Mouse (Mus musculus): ENCODE measurements at regions not wholly inside any gene's neighbourhood (a gene's known extent, or its start where the extent isn't known, plus 50 kb on each side); places are given as distances from the start of the nearest gene placed in this dataset.
"Not testable (repeated sequence)": the region's sequence is repeated elsewhere in the genome, so short reads cannot be mapped to it uniquely, and the experiment has no call there.

DNA sequence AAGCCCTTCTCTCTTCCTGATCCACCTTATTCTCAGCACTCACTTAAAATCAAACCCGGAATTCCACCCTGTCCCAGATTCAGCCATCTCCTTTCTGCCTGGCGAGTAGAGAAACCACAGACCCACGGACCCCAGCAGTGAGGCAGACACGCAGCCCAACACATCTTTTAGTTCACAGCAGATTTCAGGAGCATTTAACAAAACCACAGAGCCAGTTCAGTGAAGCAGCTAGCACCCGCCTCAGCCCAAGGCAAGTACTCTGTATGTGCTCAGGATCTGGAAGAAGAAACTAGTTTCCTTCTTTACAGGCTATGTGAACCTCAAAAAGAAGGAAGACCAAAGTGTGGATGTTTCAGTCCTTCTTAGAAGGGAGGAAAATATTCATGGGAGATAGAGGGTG, 560.6 kb downstream of the Nyap2 start:
- DNase-seq (ENCODE audit: low read depth) = no peak

- no peak for DNase-seq (ENCODE audit: low read depth)
Measured at GRCm38 (mm10) chr1:81652990-81653717, 576.4 kb downstream of the Nyap2 start.

DNA sequence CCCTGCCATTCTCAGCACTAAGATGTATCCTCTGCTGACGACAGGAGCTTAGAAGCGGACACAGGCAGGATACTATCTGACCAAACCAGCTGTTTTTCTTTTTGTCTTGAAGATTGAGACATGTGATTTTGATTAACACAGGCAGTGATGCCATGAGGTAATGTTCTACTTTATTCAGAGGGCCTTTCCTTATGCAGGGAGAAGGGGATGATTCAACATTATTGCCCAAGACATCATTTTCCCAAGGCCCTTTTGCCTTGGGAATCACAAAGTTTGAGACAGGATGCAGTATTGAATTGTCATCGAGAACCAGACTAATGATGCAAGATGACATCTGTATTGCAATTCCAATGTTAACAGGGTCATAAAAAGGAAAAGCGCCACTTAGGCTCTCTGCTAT, 571.7 kb upstream of the Gm9747 start:
- DNase-seq (ENCODE audit: low read depth) = no peak

DNA sequence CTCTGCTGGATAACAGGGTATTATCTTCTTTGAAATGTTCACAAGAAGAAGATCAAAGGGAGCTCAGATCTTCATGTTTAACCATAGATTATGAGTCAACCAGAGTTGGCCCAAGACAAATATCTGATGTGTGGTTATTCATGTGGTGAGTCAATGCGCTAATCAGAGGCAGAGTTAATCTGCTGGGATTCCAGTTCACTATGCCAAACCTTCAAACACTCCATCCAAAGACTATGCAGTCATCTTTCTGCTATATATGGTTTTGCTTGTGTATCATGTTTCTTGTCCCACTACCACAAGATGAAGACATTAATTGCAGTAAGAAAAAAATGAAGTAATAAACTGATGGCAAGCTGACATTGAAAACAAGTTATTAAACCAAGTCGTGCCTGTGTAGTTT, 561.8 kb upstream of the Gm9747 start:
- no peak for DNase-seq (ENCODE audit: low read depth)

GRCm38 (mm10) chr1:81671725-81672124, 561.2 kb upstream of the Gm9747 start:
- no peak for DNase-seq (ENCODE audit: low read depth)

- no peak for DNase-seq (ENCODE audit: low read depth)
Measured at GRCm38 (mm10) chr1:81675576-81676342, 557.2 kb upstream of the Gm9747 start.

DNA sequence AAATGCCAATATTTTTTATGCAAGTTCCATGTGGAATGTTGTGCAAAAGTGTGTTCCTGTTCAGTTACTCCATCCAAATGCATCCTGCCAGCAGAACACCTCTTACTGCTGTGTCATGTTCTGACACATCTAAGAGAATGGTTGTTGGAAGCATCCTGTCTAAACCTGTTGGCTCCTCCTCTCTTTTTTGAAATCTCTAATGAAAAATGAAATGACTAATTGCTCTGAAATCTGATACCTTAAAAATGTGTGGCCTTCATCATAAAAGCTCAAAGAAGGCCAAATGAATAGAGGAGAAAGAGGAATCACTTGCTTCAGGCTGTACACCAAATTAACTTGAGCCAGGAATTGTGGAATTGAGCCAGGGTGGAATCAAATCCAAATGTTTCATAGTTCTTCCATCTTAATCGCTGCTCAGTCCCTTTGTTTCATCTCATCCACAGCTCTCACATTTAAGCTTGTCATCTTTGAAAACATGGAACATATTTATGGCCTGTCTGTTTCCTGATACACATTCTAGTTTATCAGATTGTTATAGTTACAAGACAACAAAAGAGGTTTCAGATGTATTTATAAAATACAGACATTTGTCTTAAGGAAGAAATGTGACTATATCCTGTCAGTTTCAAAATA, 555.0 kb upstream of the Gm9747 start:
- DNase-seq (ENCODE audit: low read depth) = no peak

DNA sequence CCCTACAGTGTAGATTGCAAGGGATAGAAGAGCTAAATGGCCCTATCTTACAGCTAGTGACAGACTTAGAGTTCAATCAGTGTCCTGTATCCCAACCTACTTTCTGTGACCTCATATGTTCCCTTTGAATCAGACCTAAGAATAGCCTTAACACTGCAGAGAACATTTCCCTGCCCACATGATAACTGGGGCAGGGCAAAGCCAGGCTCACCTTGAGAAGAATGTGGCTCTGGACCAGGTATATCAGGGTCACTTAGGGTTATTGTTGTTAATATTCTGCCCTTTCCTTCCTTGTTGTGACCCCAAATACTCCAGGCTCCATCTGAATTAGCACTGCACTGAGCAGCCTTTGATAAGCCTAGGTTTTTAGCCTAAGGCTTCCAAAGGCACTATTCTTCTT, 536.8 kb upstream of the Gm9747 start:
- no peak for DNase-seq (ENCODE audit: low read depth)

DNA sequence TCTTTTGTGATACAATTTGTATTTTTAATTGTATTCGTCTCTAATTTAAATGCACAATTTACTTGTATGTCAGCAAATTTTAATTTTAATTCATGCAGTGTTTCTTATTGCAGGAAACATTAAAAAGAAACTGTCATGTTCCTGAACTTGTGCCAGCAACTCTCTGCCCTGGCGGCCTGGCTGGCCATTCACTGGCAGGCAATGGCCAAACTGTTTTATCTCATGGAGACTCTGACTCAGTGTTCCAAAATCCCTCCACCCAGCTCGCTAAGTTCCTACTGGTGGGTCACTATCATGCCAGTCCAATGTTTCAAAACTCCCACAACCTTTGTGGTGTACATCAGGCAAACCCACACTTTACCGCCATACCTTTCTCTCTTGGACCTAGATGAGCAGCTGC, 523.7 kb upstream of the Gm9747 start:
- DNase-seq (ENCODE audit: low read depth) = no peak

GRCm38 (mm10) chr1:81717091-81717490, 515.8 kb upstream of the Gm9747 start:
- DNase-seq (ENCODE audit: low read depth) = no peak

DNA sequence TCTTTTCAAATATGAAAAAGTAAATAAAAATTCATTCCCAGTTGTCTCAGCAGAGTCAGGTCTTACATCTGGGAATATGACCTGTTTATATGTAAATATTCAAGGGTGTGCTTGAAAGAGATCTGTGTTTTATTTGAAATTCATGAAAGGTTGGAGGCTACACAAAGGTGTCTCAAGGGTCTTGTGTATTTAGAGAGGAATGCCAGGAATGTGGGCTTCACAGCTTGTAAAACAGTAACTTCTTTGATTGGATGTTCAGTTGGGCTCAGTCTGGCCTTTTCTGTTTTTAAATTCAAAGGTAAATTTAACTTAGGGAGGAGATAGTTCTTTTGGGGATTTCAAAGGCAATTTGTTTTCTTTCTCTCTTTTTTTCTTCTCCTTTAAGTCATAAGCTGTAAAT, 514.7 kb upstream of the Gm9747 start:
- DNase-seq (ENCODE audit: low read depth) = no peak

- DNase-seq (ENCODE audit: low read depth) = no peak
Measured at GRCm38 (mm10) chr1:81724859-81725258, 508.1 kb upstream of the Gm9747 start.

DNA sequence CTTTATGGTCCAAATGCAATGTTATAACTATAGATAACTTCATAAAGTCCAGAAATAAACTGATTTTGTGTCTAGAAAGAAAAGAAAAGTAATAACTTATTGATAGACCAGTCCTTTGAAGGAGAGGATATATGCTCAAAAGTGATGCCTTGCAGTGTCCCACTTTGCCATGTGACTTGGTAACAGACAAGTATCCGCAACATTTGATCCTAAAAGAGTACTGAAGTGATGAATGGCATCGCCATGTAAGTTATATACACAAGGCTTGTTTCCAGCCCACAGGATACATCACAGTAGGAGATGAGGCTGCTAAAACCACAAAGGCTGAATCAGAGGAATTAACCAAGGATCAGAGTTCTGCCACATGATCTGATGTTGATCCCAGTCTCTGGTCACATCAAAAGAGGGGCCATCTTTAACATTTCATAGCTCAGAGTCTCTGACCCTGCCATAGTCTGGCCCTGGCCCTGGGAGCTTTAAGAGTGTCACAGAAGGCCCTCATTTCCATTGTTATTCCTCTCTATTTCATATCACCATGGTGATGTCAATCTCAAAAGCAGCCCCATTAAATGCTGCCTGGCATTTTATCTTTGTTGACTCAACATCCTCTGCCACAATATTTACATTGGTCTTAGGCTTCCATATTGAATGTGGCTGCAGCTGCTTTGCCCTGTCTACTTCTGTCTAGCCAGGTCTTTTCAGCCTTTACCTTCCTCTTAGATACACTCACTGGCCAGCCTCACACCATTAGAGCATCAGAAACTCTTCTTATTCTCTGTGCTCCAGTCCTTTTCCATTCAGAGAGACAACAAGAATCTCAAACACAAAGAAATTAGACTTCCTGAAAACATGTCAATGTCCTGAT, 506.4 kb upstream of the Gm9747 start:
- no peak for DNase-seq (ENCODE audit: low read depth)

DNA sequence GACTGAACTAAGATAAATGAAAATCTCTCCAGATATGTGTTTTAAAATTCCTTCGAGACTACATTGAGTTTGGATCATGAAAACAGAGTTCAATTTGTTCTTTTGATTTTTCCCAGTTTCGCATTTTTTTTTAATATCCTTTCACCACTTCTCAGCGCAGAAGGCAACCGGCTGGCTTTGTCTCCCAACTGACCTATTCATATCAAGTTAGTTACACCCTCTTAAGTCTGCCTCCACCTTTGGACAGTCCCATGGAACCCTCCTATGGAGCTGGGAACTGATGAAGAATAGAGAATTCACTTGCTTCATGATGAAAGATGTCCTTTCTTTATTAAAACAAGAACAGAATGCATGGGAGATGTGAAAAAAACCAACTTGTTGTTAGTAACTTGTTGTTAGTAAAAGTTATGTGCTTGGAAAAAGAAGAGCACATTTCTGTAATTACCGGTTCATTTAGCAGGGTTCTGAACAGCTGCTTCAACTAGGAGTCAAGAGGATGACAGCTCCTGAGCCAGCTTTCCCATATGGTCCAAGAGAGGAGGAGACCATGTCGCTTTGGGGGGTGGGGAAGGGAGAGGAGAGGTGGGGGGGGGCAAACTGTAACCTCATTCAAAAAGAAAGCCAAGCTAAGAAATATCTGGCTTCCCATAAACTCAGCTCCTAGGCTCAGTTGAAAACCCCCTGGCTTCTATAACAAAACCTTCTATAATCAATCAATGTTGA, 495.6 kb upstream of the Gm9747 start:
- DNase-seq (ENCODE audit: low read depth) = no peak

DNA sequence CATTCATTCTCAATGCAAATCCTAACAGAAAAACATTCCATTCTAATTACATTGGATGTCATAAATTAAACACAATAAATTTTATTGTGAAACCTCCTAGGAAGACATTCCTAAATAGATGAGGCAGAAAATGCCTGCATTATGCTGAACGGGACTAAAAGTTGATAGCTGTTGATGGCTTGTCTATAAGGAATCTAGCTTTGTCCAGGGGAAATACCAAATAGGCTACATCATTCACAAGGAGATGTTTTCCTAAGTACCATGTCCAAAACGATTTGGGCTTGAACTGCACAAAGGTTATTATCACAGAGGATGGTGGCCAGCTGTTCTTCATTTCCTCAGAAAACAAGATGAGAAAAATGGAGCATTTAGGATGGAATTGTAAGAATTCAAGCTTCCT, 494.5 kb upstream of the Gm9747 start:
- DNase-seq (ENCODE audit: low read depth) = no peak

GRCm38 (mm10) chr1:81739392-81739791, 493.5 kb upstream of the Gm9747 start:
- no peak for DNase-seq (ENCODE audit: low read depth)

- no peak for DNase-seq (ENCODE audit: low read depth)
Measured at GRCm38 (mm10) chr1:81739981-81740380, 492.9 kb upstream of the Gm9747 start.

DNA sequence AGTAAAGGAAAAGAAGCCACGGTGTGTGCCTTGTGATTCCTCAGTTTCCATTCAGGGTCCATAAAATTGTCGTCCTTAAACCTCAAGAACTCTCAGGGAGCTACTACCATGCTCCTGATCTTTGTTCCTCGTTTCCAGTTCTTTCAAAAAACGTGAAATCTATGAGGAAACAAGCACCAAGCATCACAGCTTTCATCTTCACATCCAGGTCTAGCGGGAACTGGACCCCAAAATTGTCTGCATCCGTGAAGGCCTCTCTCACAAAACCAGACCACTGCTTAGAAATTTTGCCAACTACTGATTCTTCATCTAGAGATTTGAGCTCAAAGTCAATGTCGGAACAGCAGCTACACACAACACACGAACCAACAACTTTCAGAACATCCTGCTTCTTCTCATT, 491.0 kb upstream of the Gm9747 start:
- not testable (repeated sequence) for DNase-seq (ENCODE audit: low read depth)

DNA sequence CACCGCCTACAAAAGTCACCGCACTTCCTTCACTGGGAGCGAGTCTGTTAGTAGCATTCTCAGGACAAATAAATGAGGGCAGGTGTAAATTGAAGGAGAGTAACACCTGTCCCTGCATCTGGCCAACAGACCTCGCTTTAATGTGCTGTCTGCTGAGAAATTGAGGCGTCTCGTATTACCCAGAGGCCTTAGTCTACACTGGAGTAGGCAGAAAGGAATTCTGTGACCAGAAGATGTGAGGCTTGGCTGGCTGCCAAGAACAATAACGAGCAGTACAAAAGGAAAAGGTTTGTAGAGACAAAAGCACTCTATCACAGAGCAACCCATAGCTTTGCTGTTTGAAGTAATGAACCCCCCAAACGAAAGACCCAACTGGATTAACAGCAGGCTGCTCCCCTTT, 488.4 kb upstream of the Gm9747 start:
- DNase-seq (ENCODE audit: low read depth) = no peak

- no peak for DNase-seq (ENCODE audit: low read depth)
Measured at GRCm38 (mm10) chr1:81745024-81745960, 487.6 kb upstream of the Gm9747 start.
